Mouse (Mus musculus) left cerebral cortex, adult 11 months (tissue): ENCODE data around the gene Trim38.
A peak's percentile ranks its signal among the peaks of the same experiment; 100 is the strongest.
"Not testable (repeated sequence)": the region's sequence is repeated elsewhere in the genome, so short reads cannot be mapped to it uniquely, and the experiment has no call there.

Source experiments
- DNase-seq: peaks from one replicate; pipeline ENCODE4 v3.0.0; 2022; ENCODE audit warnings: low spot score

Gene Trim38

DNA sequence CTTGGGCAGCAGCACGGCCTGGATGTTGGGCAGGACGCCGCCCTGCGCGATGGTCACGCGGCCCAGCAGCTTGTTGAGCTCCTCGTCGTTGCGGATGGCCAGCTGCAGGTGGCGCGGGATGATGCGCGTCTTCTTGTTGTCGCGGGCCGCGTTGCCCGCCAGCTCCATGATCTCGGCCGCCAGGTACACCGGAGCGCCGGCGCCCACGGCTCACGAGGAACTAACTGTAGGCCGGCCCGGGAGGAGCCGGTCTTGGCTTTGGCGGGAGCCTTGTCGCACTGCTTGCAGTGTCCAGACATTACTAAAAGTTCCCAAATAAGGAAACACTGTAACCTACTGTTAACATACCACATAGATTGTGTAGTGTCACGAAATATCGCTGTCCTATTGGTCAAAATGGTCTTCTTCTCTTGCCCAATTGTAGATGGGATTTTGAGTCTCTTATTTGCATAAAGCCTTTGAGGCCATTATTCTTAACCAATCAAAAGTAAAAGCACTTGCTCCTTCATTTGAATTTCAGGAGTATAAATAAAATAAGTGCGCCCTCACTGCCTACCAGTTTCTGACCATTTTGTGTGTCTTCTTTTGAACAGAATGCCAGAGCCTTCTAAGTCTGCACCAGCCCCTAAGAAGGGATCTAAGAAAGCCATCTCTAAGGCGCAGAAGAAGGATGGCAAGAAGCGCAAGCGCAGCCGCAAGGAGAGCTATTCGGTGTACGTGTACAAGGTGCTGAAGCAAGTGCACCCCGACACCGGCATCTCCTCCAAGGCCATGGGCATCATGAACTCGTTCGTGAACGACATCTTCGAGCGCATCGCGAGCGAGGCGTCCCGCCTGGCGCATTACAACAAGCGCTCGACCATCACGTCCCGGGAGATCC, 23.3 kb upstream of the Trim38 start, which contains the start of gene Hist1h2bb:
Gene Hist1h2bb (plus strand): TSS at position 534 of the 880 bp plus-strand sequence.
- DNase-seq = peak; percentile 88

DNA sequence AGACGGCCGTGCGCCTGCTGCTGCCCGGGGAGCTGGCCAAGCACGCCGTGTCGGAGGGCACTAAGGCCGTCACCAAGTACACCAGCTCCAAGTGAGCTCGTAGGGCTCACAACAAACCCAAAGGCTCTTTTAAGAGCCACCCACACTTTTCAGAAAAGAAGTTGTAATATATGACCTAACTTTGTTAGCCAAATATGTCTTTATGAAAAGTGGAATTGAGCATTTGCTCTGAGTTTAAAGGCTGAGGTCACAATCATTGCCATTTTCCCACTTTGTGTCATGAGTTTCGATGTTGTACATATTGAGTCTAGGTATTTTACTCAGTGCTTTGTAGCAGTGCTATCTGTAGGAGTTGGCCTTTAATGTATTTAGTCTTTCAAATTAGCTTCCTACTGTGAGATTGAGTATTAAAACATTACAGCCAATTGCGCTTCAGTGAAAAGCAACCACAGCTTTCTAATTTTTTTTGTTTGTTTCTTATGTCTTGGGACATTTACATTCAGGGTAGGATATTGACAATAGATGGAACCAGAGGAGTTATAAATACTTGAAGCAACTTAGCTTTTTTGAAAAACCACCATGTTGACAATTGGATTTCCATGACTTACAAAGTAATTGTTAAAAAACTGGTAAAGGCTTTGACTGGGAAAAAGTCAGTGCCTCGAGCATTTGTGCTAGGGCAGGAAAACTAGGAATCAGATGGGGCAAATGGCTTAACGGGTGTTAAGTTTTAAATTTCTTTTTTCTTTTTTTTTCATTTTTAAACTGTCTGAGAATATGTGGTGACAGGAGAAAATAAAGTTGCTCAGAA, 22.4 kb upstream of the Trim38 start:
- DNase-seq = no peak

DNA sequence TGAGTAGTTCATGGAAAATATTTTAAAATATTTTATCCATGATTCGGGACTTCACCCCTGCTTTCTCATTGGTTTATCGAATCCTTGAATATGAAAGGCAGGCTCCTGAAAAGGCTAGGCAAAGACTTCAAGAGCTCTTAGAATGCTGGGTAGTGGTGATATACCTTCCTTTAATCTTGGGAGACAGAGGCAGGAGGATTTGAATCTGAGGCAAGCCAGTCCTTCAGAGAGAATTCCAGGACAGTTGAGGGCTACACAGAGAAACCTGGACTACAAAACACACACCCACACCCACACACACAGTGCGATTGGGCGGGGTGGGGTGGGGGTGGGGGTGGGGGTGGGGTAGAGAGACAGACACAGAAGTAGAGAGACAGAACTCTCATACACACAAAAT, 21.8 kb upstream of the Trim38 start:
- DNase-seq = no peak

DNA sequence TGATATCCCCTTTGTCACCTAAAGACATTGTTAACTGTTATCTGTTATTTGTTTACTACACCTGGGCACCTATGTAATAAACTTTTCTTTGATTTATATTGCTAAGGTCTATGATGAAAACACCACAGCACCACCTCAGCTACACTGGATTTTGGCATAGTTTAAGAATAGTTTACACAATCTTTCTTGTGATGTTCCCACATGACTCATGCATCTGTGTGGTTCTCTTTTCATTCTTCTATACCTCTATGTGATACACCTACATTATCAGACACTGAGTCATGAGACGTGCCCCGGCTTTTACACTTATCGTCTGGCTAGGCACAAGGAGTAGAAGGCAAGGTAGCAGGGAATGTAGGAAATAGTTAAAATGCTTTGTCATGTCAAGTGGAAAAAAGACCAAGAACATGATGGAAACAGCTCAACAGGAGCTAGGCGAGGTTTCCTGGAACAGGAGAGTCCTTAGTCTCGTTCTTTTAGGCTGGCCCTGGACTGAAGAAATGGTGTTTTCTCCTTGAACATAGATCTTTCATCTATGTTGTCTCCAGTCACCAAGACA, 20.1 kb upstream of the Trim38 start:
- no peak for DNase-seq

DNA sequence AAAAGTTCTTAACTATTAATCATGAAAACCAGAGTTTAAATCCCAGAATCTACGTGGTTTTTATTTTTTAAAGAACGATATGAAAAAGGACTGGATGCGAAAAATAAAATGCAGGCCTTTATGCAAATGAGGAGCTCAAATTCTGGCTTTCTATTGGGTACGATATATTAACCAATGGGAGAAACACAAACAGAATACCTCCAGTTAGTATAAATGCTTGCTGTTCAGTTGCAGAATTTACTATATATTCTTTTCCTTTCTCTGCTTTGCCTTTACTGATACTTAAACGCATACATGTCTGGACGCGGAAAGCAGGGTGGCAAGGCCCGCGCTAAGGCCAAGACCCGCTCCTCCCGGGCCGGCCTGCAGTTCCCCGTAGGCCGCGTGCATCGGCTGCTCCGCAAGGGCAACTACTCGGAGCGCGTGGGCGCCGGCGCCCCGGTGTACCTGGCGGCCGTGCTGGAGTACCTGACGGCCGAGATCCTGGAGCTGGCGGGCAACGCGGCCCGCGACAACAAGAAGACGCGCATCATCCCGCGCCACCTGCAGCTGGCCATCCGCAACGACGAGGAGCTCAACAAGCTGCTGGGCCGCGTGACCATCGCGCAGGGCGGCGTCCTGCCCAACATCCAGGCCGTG, 18.8 kb upstream of the Trim38 start, which contains the start of gene Hist1h2ab:
Gene Hist1h2ab (plus strand): TSS at position 288 of the 639 bp plus-strand sequence.
- DNase-seq = not testable (repeated sequence)

DNA sequence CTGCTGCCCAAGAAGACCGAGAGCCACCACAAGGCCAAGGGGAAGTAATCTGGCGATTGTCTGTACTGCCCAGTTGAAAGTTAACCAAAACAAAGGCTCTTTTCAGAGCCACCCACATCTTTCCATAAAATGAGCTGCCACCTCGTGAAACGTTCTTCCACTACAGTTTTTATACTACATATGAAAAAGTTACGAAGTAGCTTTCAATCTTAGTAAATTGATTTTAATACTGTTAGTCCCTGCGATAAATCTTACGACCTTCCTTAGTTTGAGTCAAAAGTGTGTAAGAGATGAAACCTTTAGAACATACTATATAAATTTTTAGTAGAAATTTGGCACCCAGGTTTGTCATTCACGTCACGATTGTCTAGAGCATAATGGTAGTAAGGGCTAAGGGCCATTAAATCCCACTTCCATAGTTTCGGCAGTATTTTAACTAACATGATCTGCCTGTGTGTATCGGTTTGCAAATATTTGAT, 18.2 kb upstream of the Trim38 start:
- no peak for DNase-seq

DNA sequence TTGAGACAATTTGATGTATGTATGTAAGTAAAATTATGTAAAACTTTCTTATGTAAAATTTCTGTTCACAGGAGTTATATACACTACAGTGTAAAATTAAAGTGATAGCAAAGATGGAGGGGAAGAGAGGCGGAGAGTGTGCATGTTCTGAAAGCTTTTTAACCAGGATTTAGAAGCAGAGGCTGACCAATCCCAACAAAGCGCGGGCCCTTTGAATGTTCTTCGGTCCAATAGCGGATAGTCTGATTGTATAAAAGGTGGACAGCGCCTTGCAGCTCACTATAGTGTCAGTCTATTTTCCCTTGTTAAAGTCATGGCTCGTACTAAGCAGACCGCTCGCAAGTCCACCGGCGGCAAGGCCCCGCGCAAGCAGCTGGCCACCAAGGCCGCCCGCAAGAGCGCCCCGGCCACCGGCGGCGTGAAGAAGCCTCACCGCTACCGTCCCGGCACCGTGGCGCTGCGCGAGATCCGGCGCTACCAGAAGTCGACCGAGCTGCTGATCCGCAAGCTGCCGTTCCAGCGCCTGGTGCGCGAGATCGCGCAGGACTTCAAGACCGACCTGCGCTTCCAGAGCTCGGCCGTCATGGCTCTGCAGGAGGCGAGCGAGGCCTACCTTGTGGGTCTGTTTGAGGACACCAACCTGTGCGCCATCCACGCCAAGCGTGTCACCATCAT, 17.5 kb upstream of the Trim38 start, which contains the start of gene Hist1h3b:
Gene Hist1h3b (plus strand): TSS at position 201 of the 675 bp plus-strand sequence.
- DNase-seq = peak; percentile 88

DNA sequence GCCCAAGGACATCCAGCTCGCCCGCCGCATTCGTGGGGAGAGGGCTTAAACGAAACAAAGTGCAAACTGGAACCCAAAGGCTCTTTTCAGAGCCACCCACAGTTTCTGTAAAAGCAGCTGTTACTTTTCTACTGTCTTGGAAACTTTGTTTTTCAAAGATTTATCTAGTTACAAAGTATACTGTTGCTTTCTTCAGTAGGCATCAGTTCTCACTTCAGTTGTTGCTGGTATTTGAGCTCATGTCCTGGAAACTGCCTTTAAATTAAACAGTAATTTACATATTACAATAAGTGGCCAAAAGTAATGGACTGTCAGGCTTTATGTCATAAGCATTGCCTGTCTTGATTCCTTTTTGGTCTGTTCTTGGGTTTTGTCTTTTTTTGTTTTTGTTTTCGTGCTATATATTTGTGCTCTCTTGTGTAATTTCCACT, 17.0 kb upstream of the Trim38 start:
- DNase-seq = no peak

DNA sequence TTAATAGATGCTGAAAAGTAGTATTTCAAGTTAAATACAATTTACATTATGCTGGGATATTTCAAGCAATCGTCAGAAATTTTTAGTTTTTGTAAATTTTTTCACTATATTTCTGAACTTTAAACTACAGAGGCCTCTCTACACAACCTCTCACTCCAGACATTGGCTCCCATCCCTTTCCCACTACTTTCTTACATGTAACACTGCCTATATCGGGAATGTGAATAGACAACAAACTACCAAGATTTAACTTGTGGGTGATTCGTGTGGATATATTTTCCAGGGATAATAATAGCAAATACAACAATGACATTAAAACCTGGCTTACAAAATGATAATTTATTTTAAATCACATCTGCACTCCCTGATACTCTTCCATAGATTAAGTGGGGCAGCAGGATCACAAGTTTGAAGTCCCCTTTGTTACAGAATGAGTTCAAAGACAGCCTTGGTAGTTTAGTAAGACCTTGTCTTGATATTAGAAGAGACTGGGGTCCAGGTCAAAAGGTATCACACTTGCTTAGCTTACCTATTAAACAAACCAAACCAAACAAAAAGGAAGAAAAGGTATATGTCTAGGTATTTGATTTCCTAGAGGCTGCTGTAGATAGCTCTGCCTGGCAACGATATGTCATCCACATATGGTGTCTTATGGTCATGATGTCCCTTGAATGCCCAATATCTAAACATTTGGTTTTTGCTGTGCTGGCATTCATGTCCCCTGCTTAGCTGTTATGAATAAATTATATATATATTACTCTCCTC, 16.2 kb upstream of the Trim38 start:
- DNase-seq = no peak

DNA sequence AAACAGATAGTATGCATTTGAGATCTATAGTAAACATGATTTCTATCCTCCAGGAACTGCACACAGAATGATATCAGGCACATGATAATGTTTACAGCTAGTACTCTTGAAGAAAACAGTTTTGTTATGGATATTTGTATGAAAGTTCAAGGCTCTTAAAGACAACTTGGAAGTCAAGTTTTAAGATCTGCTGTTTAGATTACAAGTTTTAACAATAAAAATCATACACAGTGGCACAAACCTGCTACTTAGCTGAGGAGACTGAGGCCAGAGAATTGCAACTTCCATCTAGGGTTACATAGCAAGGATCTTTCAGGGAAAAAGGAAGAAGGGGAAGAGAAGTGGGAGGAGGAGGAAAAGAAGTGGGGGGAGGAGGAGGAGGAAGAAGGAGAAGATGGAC, 14.7 kb upstream of the Trim38 start:
- DNase-seq = no peak

DNA sequence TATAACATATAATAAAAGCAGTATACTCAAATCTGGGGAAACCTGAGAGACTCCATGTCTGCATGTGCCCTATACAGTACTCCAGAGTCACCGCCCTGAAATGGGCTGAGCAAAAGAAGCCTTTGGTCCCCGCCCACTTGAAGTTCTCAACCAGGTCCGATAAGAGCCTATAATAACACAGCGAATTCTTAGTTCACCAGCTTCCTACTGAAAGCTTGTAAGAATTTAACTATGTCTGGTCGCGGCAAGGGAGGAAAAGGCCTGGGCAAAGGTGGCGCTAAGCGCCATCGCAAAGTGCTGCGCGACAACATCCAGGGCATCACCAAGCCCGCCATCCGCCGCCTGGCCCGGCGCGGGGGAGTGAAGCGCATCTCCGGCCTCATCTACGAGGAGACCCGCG, 12.9 kb upstream of the Trim38 start, which contains the start of gene Hist1h4b:
Gene Hist1h4b (plus strand): TSS at position 224 of the 400 bp plus-strand sequence.
- DNase-seq = peak; percentile 92

DNA sequence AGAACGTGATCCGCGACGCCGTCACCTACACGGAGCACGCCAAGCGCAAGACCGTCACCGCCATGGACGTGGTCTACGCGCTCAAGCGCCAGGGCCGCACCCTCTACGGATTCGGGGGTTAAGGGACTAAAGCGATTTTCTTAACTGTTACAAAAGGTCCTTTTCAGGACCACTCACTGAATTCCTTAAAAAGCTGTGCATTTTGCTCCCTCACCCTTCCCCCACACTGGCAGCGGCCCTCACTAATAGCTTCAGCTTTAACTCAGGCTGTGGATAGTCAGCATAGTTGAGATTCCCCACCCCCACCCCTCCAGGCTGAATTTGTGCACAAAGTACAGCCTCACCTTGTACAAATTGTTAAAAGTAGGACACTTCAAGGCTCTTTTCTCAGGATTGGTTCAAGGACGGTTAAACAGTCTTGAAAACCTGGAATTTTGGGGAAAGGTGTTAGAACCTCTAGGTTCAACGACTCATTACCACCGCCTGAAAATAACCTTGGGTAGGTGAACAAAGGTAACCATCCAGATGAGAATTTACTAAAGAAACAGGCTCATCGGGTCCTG, 12.4 kb upstream of the Trim38 start:
- no peak for DNase-seq

DNA sequence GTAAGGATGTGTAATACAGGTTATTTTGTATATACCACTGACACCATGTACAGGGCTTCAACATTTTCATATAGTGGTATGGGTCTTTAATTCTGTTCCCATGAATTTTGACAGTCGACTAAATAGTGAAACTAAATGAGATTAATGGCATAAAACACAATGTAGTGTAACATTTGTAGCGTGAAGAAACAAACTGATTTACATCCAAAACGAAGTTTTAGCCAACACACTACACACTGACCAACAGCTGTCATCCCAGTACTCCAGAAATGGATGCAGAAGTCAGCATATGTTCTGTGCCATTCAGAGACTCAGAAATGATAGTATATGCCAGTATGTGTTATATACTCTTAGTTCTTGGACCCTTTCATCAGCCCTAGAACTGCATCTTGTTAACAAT, 11.8 kb upstream of the Trim38 start:
- DNase-seq = no peak

DNA sequence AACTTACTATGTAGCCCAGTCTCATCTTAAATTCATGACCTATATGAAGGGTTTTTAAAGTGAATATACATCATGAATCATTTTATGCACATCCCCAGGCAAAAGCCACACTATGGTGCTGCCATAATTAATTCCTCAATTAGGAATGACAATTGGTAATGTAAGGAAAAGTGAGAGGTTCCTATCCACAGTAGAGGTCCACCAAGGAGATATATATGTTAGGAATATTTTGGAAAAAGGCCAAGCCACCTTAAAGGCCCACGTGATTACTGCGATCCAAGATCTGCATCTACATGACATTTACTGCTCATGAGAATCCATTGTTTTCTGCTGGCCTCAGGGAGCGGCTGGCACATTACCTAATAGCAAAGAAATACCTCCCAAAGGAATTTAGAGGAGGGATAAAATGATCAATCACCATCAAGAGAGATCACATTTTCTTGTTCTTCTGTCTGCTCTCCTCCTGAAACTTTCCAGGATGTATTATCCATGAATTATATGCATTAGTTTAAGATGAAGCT, 10.4 kb upstream of the Trim38 start:
- DNase-seq = no peak

DNA sequence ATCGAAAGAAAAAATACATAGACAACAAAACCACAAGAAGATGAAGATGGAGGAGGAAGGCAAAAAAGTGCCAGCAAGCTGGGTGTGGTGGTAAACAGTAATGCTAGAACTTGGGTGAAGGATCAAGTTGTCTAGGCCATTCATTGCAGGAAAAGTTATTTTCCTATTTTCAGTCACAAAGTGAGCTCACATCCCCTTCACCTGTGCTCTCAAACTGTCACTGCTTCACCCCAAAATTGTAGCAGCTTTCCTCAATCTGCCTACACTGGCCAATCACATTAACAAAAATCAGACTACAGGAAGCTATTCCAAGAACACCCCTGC, 9.8 kb upstream of the Trim38 start:
- no peak for DNase-seq

DNA sequence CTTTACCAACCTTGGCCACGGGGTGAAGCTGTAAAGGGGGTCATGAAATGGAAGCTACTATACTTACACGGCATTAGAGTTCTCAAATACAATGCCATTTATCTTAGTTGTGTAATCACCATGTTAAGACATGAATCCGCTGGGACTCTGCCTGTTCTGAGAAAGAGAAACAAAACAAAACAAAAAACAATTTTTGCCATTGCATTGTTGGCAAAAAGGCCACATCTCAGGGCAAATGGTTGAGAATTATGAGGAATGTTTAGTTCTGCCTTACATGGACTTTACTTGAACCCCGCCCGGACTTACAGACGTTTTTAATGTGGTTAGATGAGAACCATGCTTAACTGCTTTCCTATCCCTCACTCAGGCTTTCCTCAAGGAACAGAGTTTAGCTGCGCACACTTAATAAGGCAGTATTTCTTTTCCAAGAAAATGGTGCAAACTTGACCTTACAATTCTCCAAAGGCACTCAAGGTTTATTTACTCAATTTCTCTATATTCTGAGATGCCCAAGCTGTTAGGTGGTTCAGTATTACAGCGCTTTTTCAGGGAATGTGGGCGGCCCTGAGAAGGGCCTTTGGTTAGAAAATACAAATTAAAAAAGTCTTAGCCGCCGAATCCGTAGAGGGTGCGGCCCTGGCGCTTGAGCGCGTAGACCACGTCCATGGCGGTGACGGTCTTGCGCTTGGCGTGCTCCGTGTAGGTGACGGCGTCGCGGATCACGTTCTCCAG, 9.3 kb upstream of the Trim38 start:
- DNase-seq = no peak

DNA sequence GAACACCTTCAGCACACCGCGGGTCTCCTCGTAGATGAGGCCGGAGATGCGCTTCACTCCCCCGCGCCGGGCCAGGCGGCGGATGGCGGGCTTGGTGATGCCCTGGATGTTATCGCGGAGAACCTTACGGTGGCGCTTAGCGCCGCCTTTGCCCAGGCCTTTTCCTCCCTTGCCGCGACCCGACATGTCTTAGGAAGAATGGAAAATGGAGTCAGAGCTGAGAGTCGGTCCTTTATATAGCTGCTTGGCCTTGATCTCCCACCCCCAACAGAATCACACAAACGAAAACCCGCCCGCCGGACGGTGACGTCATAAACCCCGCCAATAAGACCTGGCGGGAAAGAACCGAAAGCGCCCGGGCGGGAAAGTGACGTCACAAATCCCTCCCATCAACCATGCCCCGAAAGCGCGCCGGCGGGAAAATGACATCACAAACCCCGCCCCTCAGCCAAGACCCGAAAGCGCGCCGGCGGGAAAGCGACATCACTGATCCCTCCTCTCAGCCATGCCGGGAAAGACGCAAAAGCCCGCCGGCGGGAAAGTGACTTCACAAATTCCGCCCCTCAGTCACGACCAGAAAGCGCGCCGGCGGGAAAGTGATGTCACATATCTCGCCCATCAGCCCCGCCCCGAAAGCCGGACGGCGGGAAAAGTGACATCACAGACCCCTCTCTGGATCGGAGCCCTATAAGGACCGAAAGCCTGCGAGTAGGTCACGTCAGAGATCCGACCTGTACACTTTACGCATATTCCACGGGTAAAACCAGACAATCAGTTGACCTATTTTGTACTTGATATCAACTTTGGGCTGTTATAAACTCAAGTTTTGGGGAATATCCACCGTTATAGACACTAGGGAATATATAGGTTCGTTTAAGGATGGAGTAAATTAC, 8.5 kb upstream of the Trim38 start, which contains the start of gene Hist1h4a:
Gene Hist1h4a (minus strand): TSS at position 259 of the 893 bp plus-strand sequence.
- DNase-seq = peak; percentile 96
